Mouse (Mus musculus) heart, adult 2 months (tissue): ENCODE measurements around the gene Unc45b. TPM values are rescaled to one million over a fixed set of nuclear protein-coding genes. Genes with fewer than 3 reads are reported as not detected.
A peak's percentile ranks its signal among the peaks of the same experiment; 100 is the strongest.
"Not testable (repeated sequence)": the region's sequence is repeated elsewhere in the genome, so short reads cannot be mapped to it uniquely, and the experiment has no call there.

Experiments
- DNase-seq, 2 experiments: peaks; one replicate each; pipeline ENCODE4 v3.0.0; 2021
- H3K27ac ChIP-seq: fragments of 200-600 bp; 2 replicates; pipeline ENCODE4 v1.8.1; 2022
- H3K27me3 ChIP-seq: fragments of 200-500 bp; 2 replicates; pipeline ENCODE4 v1.6.1; 2012; ENCODE audit warnings: mild to moderate bottlenecking, low read length, inconsistent platforms, mixed read lengths; ENCODE audit not compliant: control insufficient read depth, insufficient read depth
- H3K36me3 ChIP-seq: fragments of 200-500 bp; 2 replicates; pipeline ENCODE4 v1.6.1; 2012; ENCODE audit warnings: low read length, inconsistent platforms; ENCODE audit not compliant: control insufficient read depth, insufficient read depth
- H3K4me1 ChIP-seq: fragments of 200-500 bp; 2 replicates; pipeline ENCODE4 v1.6.1; 2011; ENCODE audit warnings: low read length; ENCODE audit not compliant: control insufficient read depth, insufficient read depth
- H3K4me3 ChIP-seq: fragments of 200-600 bp; 2 replicates; pipeline ENCODE4 v1.8.1; 2022
- H3K79me2 ChIP-seq: fragments of 200-500 bp; replicated peaks from 2 replicates; pipeline ENCODE4 v1.6.1; 2012; ENCODE audit warnings: mild to moderate bottlenecking, inconsistent platforms, low read length, moderate library complexity, mixed read lengths; ENCODE audit not compliant: control insufficient read depth, insufficient read depth
- H3K9ac ChIP-seq: fragments of 200-500 bp; 2 replicates; pipeline ENCODE4 v1.6.1; 2012; ENCODE audit warnings: low read depth, mild to moderate bottlenecking, control low read depth, inconsistent platforms, low read length, mixed read lengths
- CTCF ChIP-seq: fragments of 200-600 bp; IDR thresholded peaks from 2 replicates; pipeline ENCODE4 v1.8.1; 2022; ENCODE audit warnings: antibody characterized with exemption, mild to moderate bottlenecking, moderate library complexity
- EP300 ChIP-seq: fragments of 200-500 bp; IDR thresholded peaks from 2 replicates; pipeline ENCODE4 v1.6.1; 2011; ENCODE audit warnings: low read depth, low read length, control low read depth; ENCODE audit not compliant: insufficient read depth
- POLR2A ChIP-seq: fragments of 200-500 bp; IDR thresholded peaks from 2 replicates; pipeline ENCODE4 v1.6.1; 2011; ENCODE audit warnings: mild to moderate bottlenecking, low read depth, low read length, control low read depth; ENCODE audit not compliant: insufficient read depth
- WGBS: fragments of 180-500 bp; shearing (Covaris S2); methylation state at CpG from one replicate; pipeline ENCODE4 v1.1.7; 2018; 5-methylcytosine and 5-hydroxymethylcytosine counted together
- intact Hi-C: fragments of 180-260 bp; cut with DNase I; formaldehyde crosslinking; loops from one replicate; pipeline ENCODE4 v1.15.1; 2025
- microRNA-seq, 2 experiments: library from miRNA; unstranded; fragments of <30 nt; microRNA quantifications; one replicate each; pipeline ENCODE4 v1.2.0; 2021
- polyA plus RNA-seq: library from polyadenylated mRNA; depleted of rRNA; stranded (reverse); fragments of >200 nt; gene quantifications from 2 replicates; pipeline ENCODE4 v1.2.3, GENCODE M21; 2012; rRNA removed
- total RNA-seq, 2 experiments: library from RNA; stranded (reverse); gene quantifications; 2 replicates each; pipeline ENCODE4 v1.2.3; 2021

Unc45b gene
- total and polyA plus RNA-seq, 3 experiments, result 107 to 190 (median 167) TPM

GRCm38 (mm10) chr11:82983193-82983592 is 72.8 kb downstream of the Unc45b start:
- no peak for DNase-seq
- Histone ChIP-seq H3K36me3 (no peaks in the 10 kb centered on the region), H3K27me3 (no peaks in the 10 kb centered on the region), H3K79me2 (no peaks in the 10 kb centered on the region), H3K9ac (no peak overlapping the region), H3K27ac (no peak overlapping the region), H3K4me1 (no peaks in the 10 kb centered on the region), H3K4me3 (no peak overlapping the region)
- intact Hi-C loops, result no loop called here
- no peak for TF ChIP-seq CTCF
- no peak for TF ChIP-seq EP300
- TF ChIP-seq POLR2A, result no peak
- WGBS, result 79% methylated on average over 17 of the region's 17 CpGs

- H3K4me3 ChIP-seq, result no peak overlapping the region
- H3K79me2 ChIP-seq, result no peaks in the 10 kb centered on the region
- H3K36me3 ChIP-seq, result no peaks in the 10 kb centered on the region
- H3K27me3 ChIP-seq, result no peaks in the 10 kb centered on the region
- intact Hi-C loops, result no loop called here
- no peak overlapping the region for H3K9ac ChIP-seq
- WGBS, result 86% methylated on average over 6 of the region's 6 CpGs
- DNase-seq, result no peak
- H3K4me1 ChIP-seq, result peaks cover under 1% of the 10 kb centered on the region
- TF ChIP-seq EP300, result no peak
- no peak for TF ChIP-seq CTCF
- no peak for TF ChIP-seq POLR2A
- H3K27ac ChIP-seq, result no peak overlapping the region
These were observed 77.3 kb downstream of the Unc45b start for GRCm38 (mm10) chr11:82987621-82988020.

DNA sequence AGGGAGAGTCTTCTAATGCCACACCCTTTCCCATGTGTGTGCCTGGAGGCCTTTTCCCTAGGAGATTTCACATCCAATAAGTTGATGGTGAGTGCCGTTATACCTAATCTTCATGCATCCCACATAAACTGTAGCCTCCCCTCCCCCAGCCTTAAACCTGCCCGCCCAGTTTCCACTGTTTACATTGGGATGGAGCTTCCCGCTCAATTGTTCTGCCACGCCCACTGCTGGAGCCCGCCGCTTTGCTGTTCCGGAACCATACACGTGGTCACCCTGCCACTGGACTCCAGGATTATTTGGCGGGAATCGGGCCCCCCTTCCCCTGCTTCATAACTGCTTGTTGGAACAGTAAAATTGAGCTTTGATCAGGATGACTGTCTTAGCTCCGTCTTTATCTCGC is 79.0 kb downstream of the Unc45b start:
- H3K9ac ChIP-seq, result no peak overlapping the region
- TF ChIP-seq POLR2A, result no peak
- TF ChIP-seq CTCF, result no peak
- no peak for TF ChIP-seq EP300
- H3K79me2 ChIP-seq, result no peaks in the 10 kb centered on the region
- intact Hi-C loops, result no loop called here
- no peaks in the 10 kb centered on the region for H3K27me3 ChIP-seq
- H3K27ac ChIP-seq, result no peak overlapping the region
- no peak overlapping the region for H3K4me3 ChIP-seq
- DNase-seq, result no peak
- peaks cover 1% of the 10 kb centered on the region for H3K4me1 ChIP-seq
- no peaks in the 10 kb centered on the region for H3K36me3 ChIP-seq
- 17% methylated on average over 12 of the region's 12 CpGs for WGBS

GRCm38 (mm10) chr11:82990612-82991385 is 80.4 kb downstream of the Unc45b start:
- DNase-seq, result peak; percentile 46 to 49
- H3K79me2 ChIP-seq, intact Hi-C loops, H3K27me3 ChIP-seq, H3K36me3 ChIP-seq, H3K4me1 ChIP-seq: not testable (repeated sequence)
- WGBS, result 5% methylated on average over 19 of the region's 19 CpGs
- Histone ChIP-seq H3K9ac (peak overlapping the region; percentile 33), H3K4me3 (peak overlapping the region; percentile 59), H3K27ac (peak overlapping the region; percentile 81)

DNA sequence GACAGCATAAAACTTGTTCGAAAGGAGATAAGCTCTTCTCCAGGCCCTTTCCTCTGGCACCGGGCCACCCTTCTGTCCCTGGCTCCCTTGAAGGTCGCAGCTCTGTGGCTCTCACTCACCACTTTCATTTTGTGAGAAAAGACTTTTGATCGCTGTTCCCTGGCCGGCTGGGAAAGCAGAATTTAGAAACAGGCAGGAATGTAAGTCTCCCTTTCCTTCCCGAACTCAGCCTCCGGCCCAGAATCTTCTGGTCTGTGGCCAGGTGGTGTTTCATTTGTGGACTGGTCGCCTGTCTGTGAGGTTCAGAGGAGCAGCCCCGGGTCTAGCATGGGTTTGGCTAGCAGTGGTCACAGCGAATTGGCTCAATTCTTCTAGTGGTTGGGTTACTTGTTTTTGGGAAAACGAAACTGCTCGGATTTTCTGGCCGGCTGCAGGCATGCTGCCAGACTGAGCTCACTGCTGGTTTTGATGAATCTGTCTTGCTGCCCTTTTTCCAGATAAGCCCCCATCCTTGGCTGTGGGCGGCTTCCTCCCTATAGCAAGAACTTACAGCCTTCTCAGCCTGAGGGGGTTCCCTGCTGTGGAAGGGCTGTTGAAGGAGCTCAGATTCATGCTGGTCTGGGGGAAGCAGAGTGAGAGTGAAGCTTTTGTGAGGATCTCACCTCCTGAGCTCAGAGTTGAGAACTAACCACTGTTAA is 81.3 kb downstream of the Unc45b start, which contains the start of gene Slfn9:
TSS of gene Slfn9 (minus strand) at position 362 of the 698 bp plus-strand sequence.
- Histone ChIP-seq H3K27me3 (no peaks in the 10 kb centered on the region), H3K4me1 (peaks cover 1% of the 10 kb centered on the region), H3K9ac (peak within 1 kb of the TSS; percentile 71), H3K79me2 (no peaks in the 10 kb centered on the region), H3K4me3 (peak within 1 kb of the TSS; percentile 59), H3K36me3 (no peaks in the 10 kb centered on the region), H3K27ac (peak within 1 kb of the TSS; percentile 81)
- DNase-seq, result peak; percentile 67 to 68
- WGBS, result 1% methylated on average over 14 of the region's 14 CpGs
- intact Hi-C loops, result no loop called here
- TF ChIP-seq EP300 (0 out of 2 replicates have a peak, but pooled peaks have one; percentile 7), POLR2A (peak; percentile 30; the same call in 1 of the 2 replicates), CTCF (no peak)

Small RNA genes within 50 kb of the gene (microRNA-seq; reads per million reads assigned to microRNA genes)
- 0 reads per million in 2 experiments for gene Mir7679

Other genes starting within 250 kb of the Unc45b start
- gene Cct6b, start 146.2 kb upstream of the Unc45b start, total RNA-seq, result under 1 TPM; 0.21 to 0.41 TPM
- 0.21 TPM in 1 of 2 replicates, not detected in the other for gene Cct6b, start 146.2 kb upstream of the Unc45b start, polyA plus RNA-seq
- gene Zfp830, start 146.2 kb upstream of the Unc45b start, total RNA-seq, result 10 to 100 TPM; 12.8 to 15.1 TPM
- 4.4 and 5.7 TPM in 2 replicates for gene Zfp830, start 146.2 kb upstream of the Unc45b start, polyA plus RNA-seq
- gene Lig3, start 129.4 kb upstream of the Unc45b start, total RNA-seq, result 10 to 100 TPM; 14.4 to 20.0 TPM
- 9.2 and 15.5 TPM in 2 replicates for gene Lig3, start 129.4 kb upstream of the Unc45b start, polyA plus RNA-seq
- 1 to 10 TPM; 4.0 to 4.3 TPM for gene Rffl, start 39.3 kb upstream of the Unc45b start, total RNA-seq
- 4.6 and 5.9 TPM in 2 replicates for gene Rffl, start 39.3 kb upstream of the Unc45b start, polyA plus RNA-seq
- gene Rad51d, start 19.9 kb upstream of the Unc45b start, total RNA-seq, result 1 to 10 TPM; 8.5 to 9.5 TPM
- 8.6 and 10.1 TPM in 2 replicates for gene Rad51d, start 19.9 kb upstream of the Unc45b start, polyA plus RNA-seq
- gene Fndc8, start 18.4 kb upstream of the Unc45b start, total RNA-seq, result not detected
- 0.06 TPM in 1 of 2 replicates, not detected in the other for gene Fndc8, start 18.4 kb upstream of the Unc45b start, polyA plus RNA-seq
- gene Nle1, start 2.1 kb upstream of the Unc45b start, total RNA-seq, result 10 to 100 TPM in 1 of 2 experiments, 1 to 10 TPM in 1; 8.4 to 11.4 TPM
- 17.7 and 24.0 TPM in 2 replicates for gene Nle1, start 2.1 kb upstream of the Unc45b start, polyA plus RNA-seq
- gene Slfn5, start 40.8 kb downstream of the Unc45b start, total RNA-seq, result 10 to 100 TPM; 54.1 to 59.2 TPM
- 17.9 and 41.8 TPM in 2 replicates for gene Slfn5, start 40.8 kb downstream of the Unc45b start, polyA plus RNA-seq
- under 1 TPM; 0.82 to 0.99 TPM for gene Slfn9, start 81.3 kb downstream of the Unc45b start, total RNA-seq
- 0.20 and 0.53 TPM in 2 replicates for gene Slfn9, start 81.3 kb downstream of the Unc45b start, polyA plus RNA-seq
- gene Slfn8, start 110.3 kb downstream of the Unc45b start, total RNA-seq, result under 1 TPM; 0.47 to 0.91 TPM
- 0.51 and 0.82 TPM in 2 replicates for gene Slfn8, start 110.3 kb downstream of the Unc45b start, polyA plus RNA-seq
- 1 to 10 TPM; 3.4 to 4.3 TPM for gene Slfn2, start 154.6 kb downstream of the Unc45b start, total RNA-seq
- gene Slfn2, start 154.6 kb downstream of the Unc45b start, polyA plus RNA-seq, result 3.8 and 4.8 TPM in 2 replicates
- under 1 TPM in 1 of 2 experiments, not detected in 1; 0.32 TPM for gene Slfn1, start 206.3 kb downstream of the Unc45b start, total RNA-seq
- 0.50 and 0.84 TPM in 2 replicates for gene Slfn1, start 206.3 kb downstream of the Unc45b start, polyA plus RNA-seq